Mouse (Mus musculus): ENCODE results near the gene Sppl2a. TPM values are rescaled to one million over a fixed set of nuclear protein-coding genes. Genes with fewer than 3 reads are reported as not detected.
"Not testable (repeated sequence)": the region's sequence is repeated elsewhere in the genome, so short reads cannot be mapped to it uniquely, and the experiment has no call there.

Sppl2a gene
- polyA plus RNA-seq, 1 experiment = 30.1 TPM

DNA sequence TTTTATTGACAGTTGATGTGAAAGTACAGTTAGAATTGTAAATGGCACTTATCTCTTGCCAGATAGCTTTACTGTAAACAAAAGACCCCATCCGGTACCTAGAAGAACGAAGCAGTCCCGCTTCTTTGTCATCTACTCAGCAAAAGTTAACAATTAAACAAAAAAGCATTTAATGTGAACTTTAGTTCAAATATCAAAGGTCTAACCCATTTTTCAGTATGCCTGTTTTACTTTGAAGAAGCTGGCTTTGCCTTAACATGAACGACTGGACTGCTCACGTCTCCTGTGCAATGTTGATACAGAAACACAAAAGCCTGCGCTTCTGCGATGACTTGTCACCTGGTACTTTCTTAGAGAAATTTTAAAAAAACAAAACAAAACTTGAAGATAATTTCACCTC lies 40.7 kb downstream of the Sppl2a start:
- no peak for DNase-seq (ENCODE audit: low read depth)
- no peak for TF ChIP-seq CTCF (IDR thresholded peaks at IDR 0.05; ENCODE audit: borderline replicate concordance, extremely low read depth, insufficient read depth, insufficient read length)
- TF ChIP-seq POLR2A (IDR thresholded peaks at IDR 0.05; ENCODE audit: borderline replicate concordance, extremely low read depth, insufficient read depth, insufficient read length, poor library complexity, severe bottlenecking) = no peak

DNA sequence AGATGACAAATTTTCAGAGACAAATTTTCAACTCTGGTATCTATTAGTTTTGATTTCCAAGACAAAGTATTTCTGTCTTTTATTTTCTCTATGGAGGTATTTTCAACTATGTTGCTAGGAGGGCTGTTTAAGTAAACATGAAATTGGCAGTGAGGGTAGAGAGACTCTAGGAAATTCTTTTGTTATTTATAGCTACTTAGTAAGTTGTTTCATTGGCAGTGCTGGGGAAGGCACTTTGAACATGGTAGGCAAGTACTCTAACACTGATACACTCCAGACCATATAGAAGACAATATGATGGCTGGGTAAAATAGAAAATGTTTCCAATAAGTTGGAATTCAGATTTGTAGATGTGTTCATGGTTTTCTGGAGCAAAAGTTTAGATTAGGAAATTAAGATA lies 41.3 kb downstream of the Sppl2a start:
- no peak for DNase-seq (ENCODE audit: low read depth)

DNA sequence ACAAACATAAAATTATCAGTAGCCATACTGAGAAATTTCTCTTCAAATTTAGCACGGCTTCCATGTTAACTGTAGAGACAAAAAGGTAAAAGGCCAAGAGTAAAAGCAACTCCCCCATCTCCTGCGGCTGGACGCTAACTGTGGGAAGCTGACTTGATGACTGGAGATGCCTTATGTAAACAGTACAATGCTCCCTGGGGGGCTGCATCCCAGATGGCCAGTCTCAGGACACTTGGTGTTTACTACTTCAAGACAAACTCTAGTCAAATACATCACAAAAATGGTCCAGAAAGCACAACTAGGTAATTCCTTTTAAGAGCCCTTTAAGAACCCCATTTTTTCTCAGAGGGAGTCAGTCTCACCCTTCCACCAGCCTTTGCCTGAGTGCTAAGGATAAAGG lies 45.9 kb downstream of the Sppl2a start:
- no peak for DNase-seq (ENCODE audit: low read depth)
- TF ChIP-seq POLR2A (IDR thresholded peaks at IDR 0.05; ENCODE audit: borderline replicate concordance, extremely low read depth, insufficient read depth, insufficient read length, poor library complexity, severe bottlenecking) = no peak
- no peak for TF ChIP-seq CTCF (IDR thresholded peaks at IDR 0.05; ENCODE audit: borderline replicate concordance, extremely low read depth, insufficient read depth, insufficient read length)

More for the DNA sequence above, 41.3 kb downstream of the Sppl2a start:
- TF ChIP-seq CTCF (IDR thresholded peaks at IDR 0.05; ENCODE audit: borderline replicate concordance, extremely low read depth, insufficient read depth, insufficient read length) = no peak
- TF ChIP-seq POLR2A (IDR thresholded peaks at IDR 0.05; ENCODE audit: borderline replicate concordance, extremely low read depth, insufficient read depth, insufficient read length, poor library complexity, severe bottlenecking) = no peak

DNA sequence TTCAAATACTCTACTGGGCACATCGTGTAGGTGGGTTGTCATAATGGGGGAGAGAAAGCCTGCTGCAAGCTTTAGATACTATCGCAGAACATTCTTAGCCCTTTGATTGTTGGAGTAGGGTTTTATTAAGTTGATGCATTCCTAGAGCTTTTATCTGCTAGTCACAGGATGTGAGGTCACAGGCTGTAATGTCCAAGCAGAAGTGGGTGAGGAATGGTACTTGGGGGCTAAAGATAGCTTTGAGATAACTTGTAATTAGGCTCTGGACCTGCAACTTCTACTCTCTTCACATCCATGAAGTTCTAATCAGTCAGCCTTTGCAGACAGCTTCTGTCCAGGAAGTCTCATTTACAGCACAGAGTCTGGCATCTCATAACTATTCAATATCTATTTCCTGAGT lies 47.2 kb downstream of the Sppl2a start:
- no peak for TF ChIP-seq CTCF (IDR thresholded peaks at IDR 0.05; ENCODE audit: borderline replicate concordance, extremely low read depth, insufficient read depth, insufficient read length)
- no peak for TF ChIP-seq POLR2A (IDR thresholded peaks at IDR 0.05; ENCODE audit: borderline replicate concordance, extremely low read depth, insufficient read depth, insufficient read length, poor library complexity, severe bottlenecking)
- DNase-seq (ENCODE audit: low read depth) = no peak

DNA sequence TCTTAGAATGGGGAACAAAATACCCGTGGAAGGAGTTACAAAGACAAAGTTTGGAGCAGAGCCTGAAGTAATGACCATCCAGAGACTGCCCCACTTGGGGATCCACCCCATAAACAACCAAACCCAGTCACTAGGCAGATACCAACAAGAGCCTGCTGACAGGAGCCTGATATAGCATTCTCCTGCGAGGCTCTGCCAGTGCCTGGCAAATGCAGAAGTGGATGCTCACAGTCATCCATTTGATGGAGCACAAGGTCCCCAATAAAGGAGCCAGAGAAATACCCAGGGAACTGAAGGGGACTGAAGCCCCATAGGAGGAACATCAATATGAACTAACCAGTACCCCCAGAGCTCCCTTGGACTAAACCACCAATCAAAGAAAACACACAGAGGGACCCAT lies 50.3 kb downstream of the Sppl2a start:
- not testable (repeated sequence) for DNase-seq (ENCODE audit: low read depth)

DNA sequence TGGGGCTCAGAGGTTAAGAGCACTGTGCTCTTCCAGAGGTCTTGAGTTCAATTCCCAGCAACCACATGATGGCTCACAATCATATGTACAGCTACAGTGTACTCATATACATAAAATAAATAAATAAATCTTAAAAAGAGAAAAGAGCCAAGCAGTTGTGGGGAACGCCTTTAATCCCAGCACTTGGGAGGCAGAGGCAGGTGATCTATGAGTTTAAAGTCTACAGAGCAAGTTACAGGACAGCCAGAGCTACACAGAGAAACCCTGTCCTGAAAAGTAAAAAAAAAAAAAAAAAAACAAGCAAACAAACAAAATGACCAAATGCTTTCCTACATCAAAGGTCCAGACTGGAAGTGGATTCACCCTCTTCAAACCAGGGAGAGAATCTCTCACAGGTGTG lies 55.0 kb downstream of the Sppl2a start:
- no peak for TF ChIP-seq POLR2A (IDR thresholded peaks at IDR 0.05; ENCODE audit: borderline replicate concordance, extremely low read depth, insufficient read depth, insufficient read length, poor library complexity, severe bottlenecking)
- TF ChIP-seq CTCF (IDR thresholded peaks at IDR 0.05; ENCODE audit: borderline replicate concordance, extremely low read depth, insufficient read depth, insufficient read length) = no peak
- no peak for DNase-seq (ENCODE audit: low read depth)

DNA sequence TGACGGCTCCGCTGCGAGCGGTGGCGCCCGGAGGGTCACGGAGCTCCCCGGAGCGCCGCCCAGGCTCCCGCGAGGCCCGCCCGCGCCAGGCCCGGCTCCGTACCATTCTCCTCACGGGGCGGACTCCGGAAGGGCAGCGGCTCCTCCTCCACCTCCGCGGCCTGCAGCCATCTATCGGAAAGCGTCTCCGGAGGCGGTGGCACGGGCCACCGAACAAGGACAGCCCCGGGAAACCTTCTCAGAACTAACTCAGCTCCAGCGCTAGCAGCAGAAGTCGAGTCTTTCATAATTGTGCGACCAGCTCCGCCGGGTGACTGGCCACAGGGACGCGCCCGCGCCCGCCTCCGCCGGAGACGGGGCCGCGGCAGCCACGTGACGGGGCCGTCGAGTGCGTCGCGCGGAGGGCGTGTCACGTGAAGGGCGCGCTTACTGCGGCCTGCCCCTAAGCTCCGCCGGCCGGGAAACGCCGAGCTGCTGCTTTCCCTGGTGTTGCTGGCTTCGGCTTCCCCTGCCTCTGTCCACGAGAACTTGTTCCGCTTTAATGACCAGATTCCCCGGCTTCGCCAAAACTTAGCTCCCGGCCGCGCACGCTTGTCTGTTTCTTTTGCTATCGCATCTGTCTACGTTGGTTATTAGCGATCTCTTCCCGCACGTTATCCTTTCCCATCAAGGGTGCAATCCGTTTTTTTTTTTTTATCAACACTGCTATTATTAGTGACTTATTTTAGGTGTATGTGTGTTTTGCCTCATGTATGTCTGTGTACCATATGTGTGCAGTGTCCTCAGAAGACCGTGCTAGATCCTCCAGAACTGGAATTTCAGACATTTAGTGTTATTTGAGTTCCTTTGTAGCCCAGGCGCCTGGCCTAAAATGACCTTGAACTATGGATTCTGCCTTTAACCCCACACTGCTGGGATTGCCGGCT lies 56.9 kb downstream of the Sppl2a start, which contains the start of gene Trpm7:
Trpm7 (minus strand) TSS at position 360 of the 926 bp plus-strand sequence.
- DNase-seq (ENCODE audit: low read depth) = peak; percentile 98
- peak; percentile 91 for TF ChIP-seq POLR2A (IDR thresholded peaks at IDR 0.05; ENCODE audit: borderline replicate concordance, extremely low read depth, insufficient read depth, insufficient read length, poor library complexity, severe bottlenecking)
- TF ChIP-seq CTCF (IDR thresholded peaks at IDR 0.05; ENCODE audit: borderline replicate concordance, extremely low read depth, insufficient read depth, insufficient read length) = no peak

DNA sequence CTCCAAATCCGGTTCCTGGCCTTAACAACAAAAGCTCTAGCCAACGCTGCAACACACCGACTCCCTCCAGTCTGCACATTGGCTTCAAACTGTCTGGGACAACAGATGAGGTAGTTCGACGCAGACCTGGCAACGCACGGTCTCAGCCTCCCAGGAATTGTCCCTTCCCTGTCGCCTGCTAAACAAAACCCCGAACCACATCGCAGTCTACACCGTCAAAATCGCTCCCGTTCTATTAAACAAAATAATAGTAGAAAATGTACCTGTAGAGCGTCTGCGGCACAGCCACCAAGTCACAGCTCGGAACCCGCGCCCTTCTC lies 57.6 kb downstream of the Sppl2a start:
- DNase-seq (ENCODE audit: low read depth) = peak; percentile 75
- TF ChIP-seq POLR2A (IDR thresholded peaks at IDR 0.05; ENCODE audit: borderline replicate concordance, extremely low read depth, insufficient read depth, insufficient read length, poor library complexity, severe bottlenecking) (no peak), CTCF (IDR thresholded peaks at IDR 0.05; ENCODE audit: borderline replicate concordance, extremely low read depth, insufficient read depth, insufficient read length) (no peak)

DNA sequence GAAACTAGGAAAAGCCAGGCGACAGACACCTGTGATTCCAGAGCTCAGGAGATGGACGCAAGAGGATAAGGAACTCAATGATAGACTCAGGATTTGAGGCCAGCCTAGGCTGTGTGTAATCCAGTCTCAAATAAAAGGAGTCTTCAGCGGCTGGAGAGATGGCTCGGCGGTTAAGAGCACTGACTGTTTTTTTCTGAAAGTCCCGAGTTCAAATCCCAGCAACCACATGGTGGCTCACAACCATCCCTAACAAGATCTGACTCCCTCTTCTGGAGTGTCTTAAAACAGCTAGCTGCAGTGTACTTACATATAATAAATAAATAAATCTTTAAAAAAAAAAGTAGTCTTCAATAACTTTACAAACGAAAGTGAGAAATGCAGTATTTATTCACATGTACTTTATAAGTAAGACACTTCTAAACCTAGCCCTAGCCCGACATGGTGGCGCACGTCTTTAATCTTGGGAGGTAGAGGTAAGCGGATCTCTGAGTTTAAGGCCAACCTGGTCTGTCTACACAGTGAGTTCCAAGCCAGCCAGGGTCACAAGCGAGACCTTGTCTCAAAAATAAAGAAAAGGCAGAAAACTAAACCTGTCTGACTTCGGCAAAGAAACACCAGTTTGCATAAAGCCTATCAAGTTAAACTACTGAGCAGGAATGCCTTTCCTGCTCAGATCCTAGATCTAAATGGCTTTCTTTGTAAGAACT lies 58.1 kb downstream of the Sppl2a start:
- peak; percentile 1 for DNase-seq (ENCODE audit: low read depth)
- no peak for TF ChIP-seq POLR2A (IDR thresholded peaks at IDR 0.05; ENCODE audit: borderline replicate concordance, extremely low read depth, insufficient read depth, insufficient read length, poor library complexity, severe bottlenecking)
- TF ChIP-seq CTCF (IDR thresholded peaks at IDR 0.05; ENCODE audit: borderline replicate concordance, extremely low read depth, insufficient read depth, insufficient read length) = no peak

DNA sequence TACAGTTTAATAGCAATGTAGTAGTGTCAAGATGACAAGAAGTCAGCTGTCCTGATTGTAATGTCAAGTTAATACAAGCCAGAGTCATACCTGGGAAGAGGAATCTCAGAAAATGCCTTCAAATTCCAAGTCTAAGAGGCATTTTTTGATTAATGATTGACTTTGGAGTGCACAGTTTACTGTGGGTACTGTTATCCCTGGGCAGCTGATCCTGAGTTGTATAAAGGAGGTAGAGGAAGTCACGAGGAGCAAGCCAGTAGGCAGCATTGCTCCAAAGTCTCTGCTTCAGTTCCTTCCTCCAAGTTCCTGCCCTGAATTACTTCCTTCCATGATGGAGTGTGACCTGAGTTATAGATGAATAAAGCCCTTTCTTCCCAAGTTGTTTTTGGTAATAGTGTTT lies 66.7 kb downstream of the Sppl2a start:
- TF ChIP-seq POLR2A (IDR thresholded peaks at IDR 0.05; ENCODE audit: borderline replicate concordance, extremely low read depth, insufficient read depth, insufficient read length, poor library complexity, severe bottlenecking) = no peak
- TF ChIP-seq CTCF (IDR thresholded peaks at IDR 0.05; ENCODE audit: borderline replicate concordance, extremely low read depth, insufficient read depth, insufficient read length) = no peak
- DNase-seq (ENCODE audit: low read depth) = no peak

DNA sequence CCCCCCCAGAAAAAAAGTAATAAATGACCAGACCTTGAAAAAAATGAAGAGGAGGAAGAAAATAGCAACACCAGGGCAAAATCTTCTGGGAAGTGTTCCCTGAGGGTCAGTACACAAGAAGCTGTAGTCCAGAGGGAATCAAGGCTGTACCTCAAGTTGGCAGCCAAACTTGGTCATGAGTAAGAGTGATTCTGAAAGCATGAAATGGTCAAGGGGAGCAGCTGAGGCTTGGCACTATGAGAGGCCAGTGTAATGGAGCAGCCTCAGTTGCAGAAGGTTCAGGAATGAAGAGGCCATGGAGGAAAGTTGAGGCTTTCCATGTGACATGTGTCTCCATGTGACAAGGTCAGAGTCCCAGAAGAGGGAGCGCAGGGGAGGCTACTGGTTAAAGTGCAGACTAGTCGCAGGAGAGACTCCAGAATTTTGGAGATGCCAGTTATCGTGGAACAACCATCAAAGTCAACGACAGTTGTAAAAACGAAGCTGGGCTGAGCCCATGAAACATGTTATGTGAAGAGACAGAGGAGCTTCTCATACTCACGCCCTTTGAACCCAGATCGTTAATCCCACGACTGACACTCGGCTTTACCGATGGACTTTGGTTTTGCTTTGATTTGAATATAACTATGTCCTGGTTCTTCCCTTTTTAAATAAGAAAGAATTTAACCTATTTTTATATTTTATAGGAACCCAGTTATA lies 67.4 kb downstream of the Sppl2a start:
- no peak for DNase-seq (ENCODE audit: low read depth)
- TF ChIP-seq CTCF (IDR thresholded peaks at IDR 0.05; ENCODE audit: borderline replicate concordance, extremely low read depth, insufficient read depth, insufficient read length) (no peak), POLR2A (IDR thresholded peaks at IDR 0.05; ENCODE audit: borderline replicate concordance, extremely low read depth, insufficient read depth, insufficient read length, poor library complexity, severe bottlenecking) (no peak)

Measured in brain, embryonic 14.5 days (tissue).